Mouse (Mus musculus) C2C12 (cell line): Measurements from ENCODE around the gene Acad11.

Experiments used
- CEBPB ChIP-seq: IDR thresholded peaks from one replicate; pipeline ENCODE4 v1.6.1; 2011; ENCODE audit warnings: low read depth, mild to moderate bottlenecking, control low read depth, moderate library complexity
- CTCF ChIP-seq: IDR thresholded peaks from one replicate; pipeline ENCODE4 v1.5.1; 2011; ENCODE audit not compliant: control insufficient read depth, insufficient read depth, insufficient read length
- FOSL1 ChIP-seq: IDR thresholded peaks from one replicate; pipeline ENCODE4 v1.8.0; 2011; ENCODE audit warnings: mild to moderate bottlenecking, low read length; ENCODE audit not compliant: poor library complexity, insufficient read depth, severe bottlenecking
- MAX ChIP-seq: IDR thresholded peaks from one replicate; pipeline ENCODE4 v1.6.1; 2011; ENCODE audit warnings: mild to moderate bottlenecking, control low read depth
- MYOD1 ChIP-seq: IDR thresholded peaks from one replicate; pipeline ENCODE4 v1.6.1; 2011; ENCODE audit warnings: low read depth; ENCODE audit not compliant: control insufficient read depth, insufficient read length
- MYOG ChIP-seq: IDR thresholded peaks from one replicate; pipeline ENCODE4 v1.6.1; 2011; ENCODE audit not compliant: control insufficient read depth, insufficient read length; ENCODE audit errors: extremely low read depth
- USF1 ChIP-seq: IDR thresholded peaks from one replicate; pipeline ENCODE4 v1.6.1; 2011; ENCODE audit warnings: low read depth, mild to moderate bottlenecking, control low read depth, moderate library complexity

DNA sequence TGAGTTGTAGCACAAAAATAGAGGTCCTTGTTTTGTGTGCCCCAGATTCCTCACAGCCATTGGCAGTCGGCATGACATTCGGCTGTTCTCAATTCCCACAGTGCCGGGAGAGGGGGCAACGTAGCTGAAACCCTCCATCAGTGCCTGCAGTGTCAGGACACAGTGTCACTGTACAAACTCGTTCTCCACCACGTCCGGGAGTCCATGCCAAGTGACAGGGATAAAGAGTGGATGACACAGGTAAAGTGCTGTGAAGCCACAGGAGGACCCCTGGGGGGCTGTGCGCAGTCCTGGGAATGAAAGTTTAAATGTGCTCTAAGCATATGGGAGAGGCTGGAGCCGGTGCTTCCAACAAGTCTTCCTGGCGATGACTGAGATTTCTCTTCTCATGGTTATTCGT lies 33.3 kb upstream of the Acad11 start:
- TF ChIP-seq CTCF (no peak), MYOD1 (no peak), MAX (no peak), MYOG (no peak), USF1 (no peak), CEBPB (no peak), FOSL1 (no peak)
